Mouse (Mus musculus) stomach, embryonic 15.5 days (tissue): ENCODE results near the gene Itpk1. TPM values are rescaled to one million over a fixed set of nuclear protein-coding genes. Genes with fewer than 3 reads are reported as not detected.

Experiments
- ATAC-seq: fragments of 200-750 bp; cut with Nextera tagmentation; 2 replicates; pipeline ENCODE4 v1.8.0; 2017; ENCODE audit warnings: low read depth, moderate number of reproducible peaks, moderate TSS enrichment; ENCODE audit not compliant: insufficient read depth, low FRiP score
- H3K27ac ChIP-seq: fragments of 300-500 bp; sonication (generic); 2 replicates; pipeline ENCODE4 v1.5.1; 2015; ENCODE audit warnings: mild to moderate bottlenecking, inconsistent platforms
- H3K27me3 ChIP-seq: fragments of 300-500 bp; sonication (generic); replicated peaks from 2 replicates; pipeline ENCODE4 v1.6.1; 2015; ENCODE audit warnings: inconsistent platforms
- H3K36me3 ChIP-seq: fragments of 300-500 bp; sonication (generic); 2 replicates; pipeline ENCODE4 v1.6.1; 2015; ENCODE audit warnings: inconsistent platforms
- H3K4me1 ChIP-seq: fragments of 300-500 bp; sonication (generic); 2 replicates; pipeline ENCODE4 v1.6.1; 2015; ENCODE audit warnings: inconsistent platforms
- H3K4me2 ChIP-seq: fragments of 300-500 bp; sonication (generic); 2 replicates; pipeline ENCODE4 v1.6.1; 2015; ENCODE audit warnings: mild to moderate bottlenecking, inconsistent platforms
- H3K4me3 ChIP-seq: fragments of 300-500 bp; sonication (generic); replicated peaks from 2 replicates; pipeline ENCODE4 v1.5.1; 2015; ENCODE audit warnings: inconsistent platforms
- H3K9ac ChIP-seq: fragments of 300-500 bp; sonication (generic); 2 replicates; pipeline ENCODE4 v1.6.1; 2015; ENCODE audit warnings: inconsistent platforms
- H3K9me3 ChIP-seq: fragments of 300-500 bp; sonication (generic); 2 replicates; pipeline ENCODE4 v1.6.1; 2016; ENCODE audit warnings: inconsistent platforms
- WGBS: fragments of 180-500 bp; shearing (Covaris S2); methylation state at CpG from one replicate; pipeline ENCODE4 v1.1.7; 2015; 5-methylcytosine and 5-hydroxymethylcytosine counted together
- polyA plus RNA-seq: library from polyadenylated mRNA; unstranded; fragments of >200 nt; fragmentation: Nextera tagmentation; extraction: Ambion mirVana; gene quantifications from 2 replicates; pipeline ENCODE4 v1.2.1, GENCODE M21; 2015

Itpk1 gene
- polyA plus RNA-seq, 1 experiment from 2014 or later, result 20.1 TPM

GRCm38 (mm10) chr12:102665465-102666202, 39.1 kb downstream of the Itpk1 start:
- H3K27me3 ChIP-seq, result no peaks in the 10 kb centered on the region

GRCm38 (mm10) chr12:102664052-102664448, 40.7 kb downstream of the Itpk1 start:
- Histone ChIP-seq H3K4me1 (no peaks in the 10 kb centered on the region), H3K27ac (no peak overlapping the region), H3K36me3 (no peaks in the 10 kb centered on the region), H3K27me3 (no peaks in the 10 kb centered on the region), H3K9ac (no peak overlapping the region), H3K9me3 (no peaks in the 10 kb centered on the region), H3K4me3 (no peak overlapping the region), H3K4me2 (no peak overlapping the region)
- WGBS, result 91% methylated on average over 2 of the region's 2 CpGs
- no peak for ATAC-seq

More at GRCm38 (mm10) chr12:102665465-102666202, 39.1 kb downstream of the Itpk1 start:
- no peak for ATAC-seq
- Histone ChIP-seq H3K4me2 (no peak overlapping the region), H3K9me3 (no peaks in the 10 kb centered on the region), H3K4me1 (no peaks in the 10 kb centered on the region), H3K4me3 (no peak overlapping the region), H3K27ac (no peak overlapping the region), H3K36me3 (no peaks in the 10 kb centered on the region), H3K9ac (no peak overlapping the region)
- 80% methylated on average over 10 of the region's 10 CpGs for WGBS

- Histone ChIP-seq H3K27ac (no peak overlapping the region), H3K9me3 (no peaks in the 10 kb centered on the region), H3K9ac (no peak overlapping the region), H3K4me3 (no peak overlapping the region), H3K4me2 (no peak overlapping the region), H3K36me3 (no peaks in the 10 kb centered on the region), H3K27me3 (no peaks in the 10 kb centered on the region), H3K4me1 (no peaks in the 10 kb centered on the region)
- ATAC-seq, result no peak
- WGBS, result 84% methylated on average over 11 of the region's 11 CpGs
Observed at GRCm38 (mm10) chr12:102663349-102664051, 41.2 kb downstream of the Itpk1 start.

GRCm38 (mm10) chr12:102661772-102662171, 43.0 kb downstream of the Itpk1 start:
- no peak overlapping the region for H3K27ac ChIP-seq

GRCm38 (mm10) chr12:102660906-102661651, 43.7 kb downstream of the Itpk1 start:
- Histone ChIP-seq H3K4me2 (no peak overlapping the region), H3K27me3 (no peaks in the 10 kb centered on the region), H3K4me1 (no peaks in the 10 kb centered on the region), H3K9me3 (no peaks in the 10 kb centered on the region), H3K36me3 (no peaks in the 10 kb centered on the region), H3K27ac (no peak overlapping the region), H3K9ac (no peak overlapping the region), H3K4me3 (no peak overlapping the region)
- WGBS, result 90% methylated on average over 8 of the region's 8 CpGs
- ATAC-seq, result no peak

More at GRCm38 (mm10) chr12:102661772-102662171, 43.0 kb downstream of the Itpk1 start:
- Histone ChIP-seq H3K4me1 (no peaks in the 10 kb centered on the region), H3K27me3 (no peaks in the 10 kb centered on the region), H3K36me3 (no peaks in the 10 kb centered on the region), H3K4me3 (no peak overlapping the region), H3K9me3 (no peaks in the 10 kb centered on the region), H3K4me2 (no peak overlapping the region), H3K9ac (no peak overlapping the region)
- ATAC-seq, result no peak
- WGBS, result 81% methylated on average over 7 of the region's 7 CpGs

- H3K9me3 ChIP-seq, result no peaks in the 10 kb centered on the region
- no peak overlapping the region for H3K27ac ChIP-seq
- ATAC-seq, result no peak
- H3K4me2 ChIP-seq, result no peak overlapping the region
- no peak overlapping the region for H3K9ac ChIP-seq
- 0 out of 2 replicates have a peak, but pooled peaks cover 4% of the 10 kb centered on the region for H3K4me1 ChIP-seq
- H3K27me3 ChIP-seq, result no peaks in the 10 kb centered on the region
- 65% methylated on average over 6 of the region's 6 CpGs for WGBS
- H3K36me3 ChIP-seq, result no peaks in the 10 kb centered on the region
- no peak overlapping the region for H3K4me3 ChIP-seq
Observed at GRCm38 (mm10) chr12:102653003-102653402, 51.7 kb downstream of the Itpk1 start.

GRCm38 (mm10) chr12:102652420-102652819, 52.3 kb downstream of the Itpk1 start:
- no peak overlapping the region for H3K9ac ChIP-seq
- H3K9me3 ChIP-seq, result no peaks in the 10 kb centered on the region
- no peak overlapping the region for H3K27ac ChIP-seq
- ATAC-seq, result peak; percentile 19; the same call in 1 of the 2 replicates
- no peaks in the 10 kb centered on the region for H3K36me3 ChIP-seq
- 0 out of 2 replicates have a peak, but pooled peaks cover 4% of the 10 kb centered on the region for H3K4me1 ChIP-seq
- H3K4me3 ChIP-seq, result no peak overlapping the region
- H3K4me2 ChIP-seq, result no peak overlapping the region
- WGBS, result 44% methylated on average over 8 of the region's 8 CpGs
- H3K27me3 ChIP-seq, result no peaks in the 10 kb centered on the region

- 0 out of 2 replicates have a peak, but pooled peaks cover 4% of the 10 kb centered on the region for H3K4me1 ChIP-seq
- WGBS, result 68% methylated on average over 8 of the region's 8 CpGs
Observed at GRCm38 (mm10) chr12:102651871-102652270, 52.9 kb downstream of the Itpk1 start.

GRCm38 (mm10) chr12:102651401-102651800, 53.3 kb downstream of the Itpk1 start:
- Histone ChIP-seq H3K27me3 (no peaks in the 10 kb centered on the region), H3K4me3 (no peak overlapping the region), H3K4me1 (0 out of 2 replicates have a peak, but pooled peaks cover 4% of the 10 kb centered on the region), H3K4me2 (no peak overlapping the region), H3K36me3 (no peaks in the 10 kb centered on the region), H3K9me3 (no peaks in the 10 kb centered on the region), H3K9ac (no peak overlapping the region), H3K27ac (no peak overlapping the region)
- WGBS, result 73% methylated on average over 8 of the region's 8 CpGs
- ATAC-seq, result no peak

More at GRCm38 (mm10) chr12:102651871-102652270, 52.9 kb downstream of the Itpk1 start:
- Histone ChIP-seq H3K9ac (no peak overlapping the region), H3K9me3 (no peaks in the 10 kb centered on the region), H3K27me3 (no peaks in the 10 kb centered on the region), H3K4me3 (no peak overlapping the region), H3K27ac (no peak overlapping the region), H3K4me2 (no peak overlapping the region), H3K36me3 (no peaks in the 10 kb centered on the region)
- ATAC-seq, result no peak

GRCm38 (mm10) chr12:102650649-102651048, 54.1 kb downstream of the Itpk1 start:
- 0 out of 2 replicates have a peak, but pooled peaks cover 4% of the 10 kb centered on the region for H3K4me1 ChIP-seq
- no peak overlapping the region for H3K27ac ChIP-seq
- WGBS, result 89% methylated on average over 4 of the region's 4 CpGs
- no peak overlapping the region for H3K9ac ChIP-seq
- no peaks in the 10 kb centered on the region for H3K9me3 ChIP-seq
- H3K4me2 ChIP-seq, result no peak overlapping the region
- H3K36me3 ChIP-seq, result no peaks in the 10 kb centered on the region
- H3K27me3 ChIP-seq, result no peaks in the 10 kb centered on the region
- no peak for ATAC-seq
- no peak overlapping the region for H3K4me3 ChIP-seq

GRCm38 (mm10) chr12:102647839-102648564, 56.7 kb downstream of the Itpk1 start:
- Histone ChIP-seq H3K27me3 (no peaks in the 10 kb centered on the region), H3K36me3 (no peaks in the 10 kb centered on the region), H3K9ac (no peak overlapping the region), H3K4me1 (0 out of 2 replicates have a peak, but pooled peaks cover 3% of the 10 kb centered on the region), H3K9me3 (no peaks in the 10 kb centered on the region), H3K4me3 (no peak overlapping the region), H3K27ac (no peak overlapping the region), H3K4me2 (no peak overlapping the region)
- WGBS, result 53% methylated on average over 14 of the region's 14 CpGs
- peak; percentile 44; the same call in 1 of the 2 replicates for ATAC-seq
